Mouse (Mus musculus): Measurements from ENCODE around the gene Angptl1. TPM values are rescaled to one million over a fixed set of nuclear protein-coding genes. Genes with fewer than 3 reads are reported as not detected.

Angptl1 gene
- polyA plus RNA-seq, 1 experiment from 2014 or later, result 12.2 TPM

GRCm38 (mm10) chr1:156859156-156859555, 20.8 kb downstream of the Angptl1 start:
- ATAC-seq (replicated peaks; ENCODE audit: insufficient number of reproducible peaks, low FRiP score, low TSS enrichment, low read depth) (no peak), DNase-seq (ENCODE audit: low spot score) (no peak)
- no peaks in the 10 kb centered on the region for H3K9me3 ChIP-seq (replicated peaks; ENCODE audit: control insufficient read depth, low read length)
- WGBS, result 96% methylated on average over 2 of the region's 2 CpGs
- no peaks in the 10 kb centered on the region for H3K36me3 ChIP-seq (replicated peaks; ENCODE audit: control insufficient read depth, insufficient read depth, low read depth, low read length)
- no peaks in the 10 kb centered on the region for H3K4me1 ChIP-seq (ENCODE audit: control insufficient read depth, insufficient read depth, low read length)
- H3K4me3 ChIP-seq (ENCODE audit: low read depth, low read length), result no peak overlapping the region
- no peak overlapping the region for H3K9ac ChIP-seq (replicated peaks; ENCODE audit: low read length)
- H3K27ac ChIP-seq (replicated peaks; ENCODE audit: low read depth, low read length), result no peak overlapping the region
- no peak overlapping the region for H3K4me2 ChIP-seq (ENCODE audit: low read depth, low read length)
- H3K27me3 ChIP-seq (ENCODE audit: control insufficient read depth, insufficient read depth, low read length), result no peaks in the 10 kb centered on the region

DNA sequence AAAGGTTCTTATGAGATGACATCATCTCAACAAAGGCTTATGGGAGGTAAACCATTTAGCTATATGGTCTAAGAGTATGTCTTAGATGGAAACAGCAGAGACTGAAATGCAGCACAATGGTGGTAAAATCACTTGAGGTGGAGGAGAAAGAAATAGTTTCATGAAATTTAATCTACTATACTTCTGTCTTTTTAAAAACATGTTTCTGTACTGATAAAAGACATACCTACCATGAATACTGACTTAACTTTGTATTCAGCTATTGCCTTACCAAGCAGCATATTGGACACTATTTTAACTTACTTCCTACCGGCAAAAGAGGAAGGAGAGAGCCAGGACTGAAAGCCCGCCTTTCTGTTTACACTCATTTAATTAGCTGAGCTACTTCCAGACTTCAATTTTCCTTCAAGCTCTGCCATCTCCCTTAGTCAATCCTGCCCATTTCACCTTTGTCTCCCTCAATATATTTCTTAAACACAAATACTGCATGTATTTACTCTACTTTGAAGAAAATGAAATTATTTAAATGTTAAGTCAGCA, 21.4 kb downstream of the Angptl1 start:
- Histone ChIP-seq H3K36me3 (replicated peaks; ENCODE audit: control insufficient read depth, insufficient read depth, low read depth, low read length) (no peaks in the 10 kb centered on the region), H3K4me1 (ENCODE audit: control insufficient read depth, insufficient read depth, low read length) (no peaks in the 10 kb centered on the region), H3K27ac (replicated peaks; ENCODE audit: low read depth, low read length) (no peak overlapping the region), H3K4me2 (ENCODE audit: low read depth, low read length) (no peak overlapping the region), H3K9me3 (replicated peaks; ENCODE audit: control insufficient read depth, low read length) (no peaks in the 10 kb centered on the region), H3K9ac (replicated peaks; ENCODE audit: low read length) (no peak overlapping the region), H3K27me3 (ENCODE audit: control insufficient read depth, insufficient read depth, low read length) (no peaks in the 10 kb centered on the region), H3K4me3 (ENCODE audit: low read depth, low read length) (no peak overlapping the region)
- DNase-seq (ENCODE audit: low spot score), result no peak
- ATAC-seq (replicated peaks; ENCODE audit: insufficient number of reproducible peaks, low FRiP score, low TSS enrichment, low read depth), result no peak
- 48% methylated on average over 2 of the region's 2 CpGs for WGBS

- H3K27me3 ChIP-seq (ENCODE audit: control insufficient read depth, insufficient read depth, low read length), result no peaks in the 10 kb centered on the region
- ATAC-seq (replicated peaks; ENCODE audit: insufficient number of reproducible peaks, low FRiP score, low TSS enrichment, low read depth) (no peak), DNase-seq (ENCODE audit: low spot score) (no peak)
- no peak overlapping the region for H3K9ac ChIP-seq (replicated peaks; ENCODE audit: low read length)
- no peak overlapping the region for H3K4me2 ChIP-seq (ENCODE audit: low read depth, low read length)
- H3K36me3 ChIP-seq (replicated peaks; ENCODE audit: control insufficient read depth, insufficient read depth, low read depth, low read length), result no peaks in the 10 kb centered on the region
- H3K9me3 ChIP-seq (replicated peaks; ENCODE audit: control insufficient read depth, low read length), result no peaks in the 10 kb centered on the region
- no peak overlapping the region for H3K4me3 ChIP-seq (ENCODE audit: low read depth, low read length)
- 79% methylated on average over 8 of the region's 8 CpGs for WGBS
- H3K27ac ChIP-seq (replicated peaks; ENCODE audit: low read depth, low read length), result no peak overlapping the region
- no peaks in the 10 kb centered on the region for H3K4me1 ChIP-seq (ENCODE audit: control insufficient read depth, insufficient read depth, low read length)
Observed at GRCm38 (mm10) chr1:156860266-156860665, 21.9 kb downstream of the Angptl1 start.

DNA sequence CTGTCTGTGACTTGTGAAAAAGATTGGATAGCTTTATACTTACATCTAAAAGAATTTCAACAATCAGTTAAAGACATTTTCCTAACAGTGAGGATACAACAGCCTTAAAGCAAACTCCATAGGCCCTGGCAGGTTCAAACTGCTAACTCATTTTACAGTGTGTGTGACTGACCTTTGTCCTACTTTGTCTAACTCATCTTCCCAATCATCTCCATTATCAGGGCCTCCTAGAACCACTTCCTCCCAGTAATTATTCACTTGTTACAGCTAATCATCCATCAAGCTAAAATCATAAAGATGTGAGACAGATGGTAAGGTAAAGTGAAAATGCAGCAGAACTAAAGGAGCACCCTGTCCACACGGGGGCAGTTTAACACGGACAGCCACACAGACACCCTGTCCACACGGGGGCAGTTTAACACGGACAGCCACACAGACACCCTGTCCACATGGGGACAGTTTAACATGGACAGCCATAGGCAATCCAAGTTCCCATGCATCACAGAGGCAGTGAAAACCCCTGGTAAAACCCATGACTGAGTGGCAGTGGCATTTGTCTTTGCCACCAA, 23.2 kb downstream of the Angptl1 start:
- Histone ChIP-seq H3K9ac (replicated peaks; ENCODE audit: low read length) (no peak overlapping the region), H3K4me3 (ENCODE audit: low read depth, low read length) (no peak overlapping the region), H3K27me3 (ENCODE audit: control insufficient read depth, insufficient read depth, low read length) (no peaks in the 10 kb centered on the region), H3K4me1 (ENCODE audit: control insufficient read depth, insufficient read depth, low read length) (no peaks in the 10 kb centered on the region), H3K9me3 (replicated peaks; ENCODE audit: control insufficient read depth, low read length) (no peaks in the 10 kb centered on the region), H3K36me3 (replicated peaks; ENCODE audit: control insufficient read depth, insufficient read depth, low read depth, low read length) (no peaks in the 10 kb centered on the region), H3K27ac (replicated peaks; ENCODE audit: low read depth, low read length) (no peak overlapping the region), H3K4me2 (ENCODE audit: low read depth, low read length) (no peak overlapping the region)
- DNase-seq (ENCODE audit: low spot score) (no peak), ATAC-seq (replicated peaks; ENCODE audit: insufficient number of reproducible peaks, low FRiP score, low TSS enrichment, low read depth) (no peak)
- WGBS, result 46% methylated on average over 4 of the region's 4 CpGs

DNA sequence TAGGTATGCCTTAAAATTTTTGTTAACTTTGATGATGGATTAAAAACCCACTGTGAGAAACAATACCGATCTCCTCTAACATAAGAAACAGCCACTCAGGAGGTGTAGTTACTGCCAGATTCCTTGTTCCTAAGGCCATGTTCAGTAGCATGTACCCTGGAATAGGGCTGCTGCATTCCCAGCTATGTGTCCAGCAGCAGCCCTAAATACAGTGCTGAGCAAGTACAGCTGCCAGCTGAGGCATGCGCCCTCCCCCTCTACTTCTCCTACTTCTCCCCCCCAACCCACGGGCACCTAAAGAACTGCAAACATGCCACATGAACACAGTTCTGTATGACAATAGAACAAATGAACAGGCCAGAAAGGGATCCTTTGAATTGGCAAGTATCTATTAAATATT, 25.4 kb downstream of the Angptl1 start:
- Histone ChIP-seq H3K4me1 (ENCODE audit: control insufficient read depth, insufficient read depth, low read length) (no peaks in the 10 kb centered on the region), H3K36me3 (replicated peaks; ENCODE audit: control insufficient read depth, insufficient read depth, low read depth, low read length) (no peaks in the 10 kb centered on the region), H3K9me3 (replicated peaks; ENCODE audit: control insufficient read depth, low read length) (no peaks in the 10 kb centered on the region), H3K27ac (replicated peaks; ENCODE audit: low read depth, low read length) (no peak overlapping the region), H3K4me3 (ENCODE audit: low read depth, low read length) (no peak overlapping the region), H3K27me3 (ENCODE audit: control insufficient read depth, insufficient read depth, low read length) (no peaks in the 10 kb centered on the region), H3K4me2 (ENCODE audit: low read depth, low read length) (no peak overlapping the region), H3K9ac (replicated peaks; ENCODE audit: low read length) (no peak overlapping the region)
- 62% methylated on average over 3 of the region's 3 CpGs for WGBS
- ATAC-seq (replicated peaks; ENCODE audit: insufficient number of reproducible peaks, low FRiP score, low TSS enrichment, low read depth) (no peak), DNase-seq (ENCODE audit: low spot score) (no peak)

DNA sequence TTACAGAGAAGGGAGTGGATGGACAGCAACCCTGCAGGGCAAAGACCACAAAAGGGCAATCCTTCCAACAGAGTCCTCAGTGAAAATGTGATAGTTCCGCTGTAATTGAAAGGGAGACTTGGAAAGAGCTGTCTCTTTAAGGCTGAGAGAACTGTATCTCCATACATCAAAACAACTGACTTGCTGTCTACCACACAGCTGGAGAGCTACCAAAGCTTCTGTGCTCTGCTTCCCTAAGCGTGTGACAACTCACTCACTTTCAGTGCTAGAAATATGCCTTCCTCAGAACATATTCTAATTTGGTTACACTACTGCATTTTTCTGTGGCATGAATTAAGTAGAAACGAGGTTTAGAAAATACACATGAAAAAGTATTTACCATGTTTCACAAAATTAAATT, 25.9 kb downstream of the Angptl1 start:
- no peak overlapping the region for H3K9ac ChIP-seq (replicated peaks; ENCODE audit: low read length)
- H3K27me3 ChIP-seq (ENCODE audit: control insufficient read depth, insufficient read depth, low read length), result no peaks in the 10 kb centered on the region
- DNase-seq (ENCODE audit: low spot score), result no peak
- no peak overlapping the region for H3K4me2 ChIP-seq (ENCODE audit: low read depth, low read length)
- H3K4me3 ChIP-seq (ENCODE audit: low read depth, low read length), result no peak overlapping the region
- H3K36me3 ChIP-seq (replicated peaks; ENCODE audit: control insufficient read depth, insufficient read depth, low read depth, low read length), result no peaks in the 10 kb centered on the region
- no peak overlapping the region for H3K27ac ChIP-seq (replicated peaks; ENCODE audit: low read depth, low read length)
- WGBS, result 51% methylated on average over 3 of the region's 3 CpGs
- ATAC-seq (replicated peaks; ENCODE audit: insufficient number of reproducible peaks, low FRiP score, low TSS enrichment, low read depth), result no peak
- H3K4me1 ChIP-seq (ENCODE audit: control insufficient read depth, insufficient read depth, low read length), result no peaks in the 10 kb centered on the region
- H3K9me3 ChIP-seq (replicated peaks; ENCODE audit: control insufficient read depth, low read length), result no peaks in the 10 kb centered on the region

DNA sequence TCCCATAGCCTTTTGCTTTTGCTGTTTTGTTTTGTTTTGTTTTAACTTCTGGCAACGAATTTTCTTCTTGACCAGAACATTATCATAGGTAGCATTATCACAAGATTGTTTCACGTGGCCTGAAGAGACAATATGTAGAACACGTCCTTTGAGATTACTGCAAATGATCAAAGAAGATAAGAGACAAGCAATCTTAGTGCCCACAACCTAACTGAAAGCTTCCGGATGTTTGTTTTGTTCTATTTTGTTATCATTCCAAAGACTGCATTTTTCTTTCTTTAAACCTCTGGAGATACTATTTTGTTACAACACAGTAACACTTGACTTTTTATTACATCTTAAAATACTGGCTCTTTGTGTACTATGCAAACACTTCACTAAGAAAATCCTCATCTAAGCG, 31.7 kb downstream of the Angptl1 start:
- DNase-seq (ENCODE audit: low spot score), result no peak
- H3K4me2 ChIP-seq (ENCODE audit: low read depth, low read length), result no peak overlapping the region
- no peaks in the 10 kb centered on the region for H3K36me3 ChIP-seq (replicated peaks; ENCODE audit: control insufficient read depth, insufficient read depth, low read depth, low read length)
- no peaks in the 10 kb centered on the region for H3K27me3 ChIP-seq (ENCODE audit: control insufficient read depth, insufficient read depth, low read length)
- no peak for ATAC-seq (replicated peaks; ENCODE audit: insufficient number of reproducible peaks, low FRiP score, low TSS enrichment, low read depth)
- H3K27ac ChIP-seq (replicated peaks; ENCODE audit: low read depth, low read length), result no peak overlapping the region
- H3K9ac ChIP-seq (replicated peaks; ENCODE audit: low read length), result no peak overlapping the region
- H3K9me3 ChIP-seq (replicated peaks; ENCODE audit: control insufficient read depth, low read length), result no peaks in the 10 kb centered on the region
- 90% methylated on average over 5 of the region's 5 CpGs for WGBS
- no peak overlapping the region for H3K4me3 ChIP-seq (ENCODE audit: low read depth, low read length)
- no peaks in the 10 kb centered on the region for H3K4me1 ChIP-seq (ENCODE audit: control insufficient read depth, insufficient read depth, low read length)

GRCm38 (mm10) chr1:156870616-156871015, 32.3 kb downstream of the Angptl1 start:
- ATAC-seq (replicated peaks; ENCODE audit: insufficient number of reproducible peaks, low FRiP score, low TSS enrichment, low read depth) (no peak), DNase-seq (ENCODE audit: low spot score) (no peak)
- no peak overlapping the region for H3K4me2 ChIP-seq (ENCODE audit: low read depth, low read length)
- H3K9ac ChIP-seq (replicated peaks; ENCODE audit: low read length), result no peak overlapping the region
- no peak overlapping the region for H3K4me3 ChIP-seq (ENCODE audit: low read depth, low read length)
- H3K4me1 ChIP-seq (ENCODE audit: control insufficient read depth, insufficient read depth, low read length), result no peaks in the 10 kb centered on the region
- H3K9me3 ChIP-seq (replicated peaks; ENCODE audit: control insufficient read depth, low read length), result no peaks in the 10 kb centered on the region
- no peak overlapping the region for H3K27ac ChIP-seq (replicated peaks; ENCODE audit: low read depth, low read length)
- no peaks in the 10 kb centered on the region for H3K36me3 ChIP-seq (replicated peaks; ENCODE audit: control insufficient read depth, insufficient read depth, low read depth, low read length)
- no peaks in the 10 kb centered on the region for H3K27me3 ChIP-seq (ENCODE audit: control insufficient read depth, insufficient read depth, low read length)
- WGBS, result 83% methylated on average over 4 of the region's 4 CpGs

Measured in embryonic facial prominence, embryonic 11.5 days (tissue).